Mouse (Mus musculus): ENCODE data around the gene Fbxo8. TPM values are rescaled to one million over a fixed set of nuclear protein-coding genes. Genes with fewer than 3 reads are reported as not detected.

Gene Fbxo8
- total and polyA plus RNA-seq, 2 experiments from 2014 or later: 51.6 to 53.5 TPM

- Histone ChIP-seq H3K4me3 (ENCODE audit: low read depth, low read length) (no peak overlapping the region), H3K27me3 (ENCODE audit: control insufficient read depth, insufficient read depth, low read length) (no peaks in the 10 kb centered on the region), H3K9me3 (replicated peaks; ENCODE audit: control insufficient read depth, low read length) (0 out of 2 replicates have a peak, but pooled peaks cover under 1% of the 10 kb centered on the region), H3K4me2 (ENCODE audit: low read depth, low read length) (no peak overlapping the region), H3K9ac (replicated peaks; ENCODE audit: low read depth, low read length) (no peak overlapping the region), H3K36me3 (replicated peaks; ENCODE audit: control insufficient read depth, insufficient read depth, low read length) (no peaks in the 10 kb centered on the region), H3K27ac (ENCODE audit: low read depth) (no peak overlapping the region), H3K4me1 (ENCODE audit: control insufficient read depth, insufficient read depth) (no peaks in the 10 kb centered on the region)
- no peak for TF ChIP-seq CTCF (IDR thresholded peaks at IDR 0.05; ENCODE audit: low read depth)
- 67% methylated on average over 6 of the region's 6 CpGs for WGBS
- no peak for ATAC-seq (ENCODE audit: insufficient read depth, low read depth)
- DNase-seq (ENCODE audit: low spot score): no peak
Observed at GRCm38 (mm10) chr8:56639277-56639676, 88.4 kb downstream of the Fbxo8 start.

Small RNA genes lying within 50 kb of the gene (microRNA-seq; reads per million reads assigned to microRNA genes)
- gene Gm25992: not detected

Other genes with a start within 250 kb of the Fbxo8 start
- gene Cep44, start within 50 bp of the Fbxo8 start, total RNA-seq (2014; rRNA removed; ENCODE audit: low replicate concordance): 14.4 and 33.5 TPM in 2 replicates
- gene Cep44, start within 50 bp of the Fbxo8 start, polyA plus RNA-seq (2015; fragmentation: Nextera tagmentation; extraction: Ambion mirVana): 16.6 and 17.3 TPM in 2 replicates

All from heart, postnatal 0 days (tissue).